Mouse (Mus musculus) lung, embryonic 16.5 days (tissue): ENCODE data around the gene Vmn2r28. TPM values are rescaled to one million over a fixed set of nuclear protein-coding genes. Genes with fewer than 3 reads are reported as not detected.
"Not testable (repeated sequence)": the region's sequence is repeated elsewhere in the genome, so short reads cannot be mapped to it uniquely, and the experiment has no call there.

Experiments used
- ATAC-seq: fragments of 200-750 bp; cut with Nextera tagmentation; 2 replicates; pipeline ENCODE4 v1.8.0; 2017; ENCODE audit warnings: low read depth, mild to moderate bottlenecking, moderate library complexity
- H3K27ac ChIP-seq: fragments of 300-500 bp; sonication (generic); 2 replicates; pipeline ENCODE4 v1.5.1; 2014; ENCODE audit warnings: mild to moderate bottlenecking, control low read depth, low read length
- H3K27me3 ChIP-seq: fragments of 300-500 bp; sonication (generic); 2 replicates; pipeline ENCODE4 v1.6.1; 2014; ENCODE audit warnings: low read depth, low read length, mixed read lengths; ENCODE audit not compliant: control insufficient read depth, insufficient read depth
- H3K36me3 ChIP-seq: fragments of 300-500 bp; sonication (generic); 2 replicates; pipeline ENCODE4 v1.6.1; 2014; ENCODE audit warnings: low read length; ENCODE audit not compliant: control insufficient read depth, insufficient read depth
- H3K4me1 ChIP-seq: fragments of 300-500 bp; sonication (generic); replicated peaks from 2 replicates; pipeline ENCODE4 v1.6.1; 2014; ENCODE audit warnings: low read length, mixed read lengths; ENCODE audit not compliant: control insufficient read depth, insufficient read depth
- H3K4me2 ChIP-seq: fragments of 300-500 bp; sonication (generic); 2 replicates; pipeline ENCODE4 v1.6.1; 2014; ENCODE audit warnings: low read depth, low read length, control low read depth
- H3K4me3 ChIP-seq: fragments of 300-500 bp; sonication (generic); 2 replicates; pipeline ENCODE4 v1.5.1; 2014; ENCODE audit warnings: mild to moderate bottlenecking, low read length, control low read depth
- H3K9ac ChIP-seq: fragments of 300-500 bp; sonication (generic); 2 replicates; pipeline ENCODE4 v1.6.1; 2014; ENCODE audit warnings: low read length, control low read depth
- H3K9me3 ChIP-seq: fragments of 300-500 bp; sonication (generic); 2 replicates; pipeline ENCODE4 v1.6.1; 2016; ENCODE audit warnings: low read length; ENCODE audit not compliant: control insufficient read depth
- WGBS: fragments of 180-500 bp; shearing (Covaris S2); extraction: QIAGEN DNeasy Blood & Tissue Kit; methylation state at CpG from one replicate; pipeline ENCODE4 v1.1.7; 2014; 5-methylcytosine and 5-hydroxymethylcytosine counted together
- polyA plus RNA-seq: library from polyadenylated mRNA; unstranded; fragments of >200 nt; fragmentation: Nextera tagmentation; extraction: Ambion mirVana; gene quantifications from 2 replicates; pipeline ENCODE4 v1.2.1, GENCODE M21; 2015

Vmn2r28 gene
- polyA plus RNA-seq, result not detected in 2 replicates

DNA sequence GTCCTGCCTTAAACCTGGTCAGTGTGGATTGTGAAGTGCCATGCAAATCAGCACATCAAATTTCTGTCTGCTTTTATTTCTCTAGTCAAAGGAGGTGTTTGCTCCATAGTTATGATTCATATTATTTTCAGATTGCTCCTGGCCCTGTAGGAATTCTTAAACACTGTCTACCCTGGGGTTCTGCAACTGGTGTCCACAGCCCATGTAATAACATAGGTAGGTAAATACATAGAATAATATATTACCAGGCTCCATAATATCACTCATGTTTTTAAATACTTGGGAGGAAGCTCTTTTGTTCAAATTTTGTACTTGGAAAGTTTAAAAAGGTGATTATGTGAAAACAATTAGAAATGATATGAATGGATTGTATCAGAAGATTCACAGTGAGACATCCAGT, at the start of gene Vmn2r28:
Vmn2r28 (minus strand) TSS at position 101 of the 400 bp plus-strand sequence.
- H3K4me2 ChIP-seq, ATAC-seq, H3K4me1 ChIP-seq, H3K9me3 ChIP-seq, H3K27me3 ChIP-seq, H3K9ac ChIP-seq, H3K36me3 ChIP-seq, H3K27ac ChIP-seq, H3K4me3 ChIP-seq: not testable (repeated sequence)

GRCm38 (mm10) chr7:5540770-5541436, 47.1 kb upstream of the Vmn2r28 start:
- H3K36me3 ChIP-seq, ATAC-seq, H3K27ac ChIP-seq, H3K9ac ChIP-seq, H3K4me3 ChIP-seq, H3K9me3 ChIP-seq, H3K4me1 ChIP-seq, H3K4me2 ChIP-seq, H3K27me3 ChIP-seq: not testable (repeated sequence)
- 43% methylated on average over 3 of the region's 3 CpGs for WGBS

- H3K9me3 ChIP-seq, result peaks cover 6% of the 10 kb centered on the region
- no peak for ATAC-seq
- H3K9ac ChIP-seq, result no peak within 1 kb of the TSS
- no peak within 1 kb of the TSS for H3K27ac ChIP-seq
- no peak within 1 kb of the TSS for H3K4me2 ChIP-seq
- H3K4me3 ChIP-seq, result no peak within 1 kb of the TSS
- no peaks in the 10 kb centered on the region for H3K36me3 ChIP-seq
- H3K27me3 ChIP-seq, result no peaks in the 10 kb centered on the region
- H3K4me1 ChIP-seq, result no peaks in the 10 kb centered on the region
These were observed 37.1 kb downstream of the Vmn2r28 start, which contains the start of gene Vmn1r59 for GRCm38 (mm10) chr7:5456674-5457073. Vmn1r59 (minus strand) TSS chr7:5456774.

- H3K36me3 ChIP-seq, H3K27ac ChIP-seq, H3K9me3 ChIP-seq, H3K27me3 ChIP-seq, H3K9ac ChIP-seq, H3K4me2 ChIP-seq, H3K4me3 ChIP-seq, ATAC-seq, H3K4me1 ChIP-seq: not testable (repeated sequence)
- WGBS, result 60% methylated on average over 3 of the region's 3 CpGs
These were observed 39.7 kb downstream of the Vmn2r28 start for GRCm38 (mm10) chr7:5454011-5454410.

GRCm38 (mm10) chr7:5448627-5449026, 45.1 kb downstream of the Vmn2r28 start:
- no peak overlapping the region for H3K27ac ChIP-seq
- no peaks in the 10 kb centered on the region for H3K9me3 ChIP-seq
- no peaks in the 10 kb centered on the region for H3K36me3 ChIP-seq
- H3K4me3 ChIP-seq, result no peak overlapping the region
- no peak overlapping the region for H3K9ac ChIP-seq
- ATAC-seq, result no peak
- H3K4me2 ChIP-seq, result no peak overlapping the region
- H3K27me3 ChIP-seq, result no peaks in the 10 kb centered on the region
- no peaks in the 10 kb centered on the region for H3K4me1 ChIP-seq

Other genes with a start within 250 kb of the Vmn2r28 start
- gene Gm5065, start 143.4 kb downstream of the Vmn2r28 start, polyA plus RNA-seq, result not detected in 2 replicates
- not detected in 2 replicates for gene Nlrp2, start 142.9 kb downstream of the Vmn2r28 start, polyA plus RNA-seq
- not detected in 2 replicates for gene Vmn1r58, start 80.6 kb downstream of the Vmn2r28 start, polyA plus RNA-seq
- not detected in 2 replicates for gene Vmn1r59, start 37.2 kb downstream of the Vmn2r28 start, polyA plus RNA-seq
- not detected in 2 replicates for gene Vmn1r60, start 53.4 kb upstream of the Vmn2r28 start, polyA plus RNA-seq
- gene Vmn1r61, start 119.3 kb upstream of the Vmn2r28 start, polyA plus RNA-seq, result not detected in 2 replicates
- gene Vmn1r62, start 179.7 kb upstream of the Vmn2r28 start, polyA plus RNA-seq, result not detected in 2 replicates